In the genomic region with DNA sequence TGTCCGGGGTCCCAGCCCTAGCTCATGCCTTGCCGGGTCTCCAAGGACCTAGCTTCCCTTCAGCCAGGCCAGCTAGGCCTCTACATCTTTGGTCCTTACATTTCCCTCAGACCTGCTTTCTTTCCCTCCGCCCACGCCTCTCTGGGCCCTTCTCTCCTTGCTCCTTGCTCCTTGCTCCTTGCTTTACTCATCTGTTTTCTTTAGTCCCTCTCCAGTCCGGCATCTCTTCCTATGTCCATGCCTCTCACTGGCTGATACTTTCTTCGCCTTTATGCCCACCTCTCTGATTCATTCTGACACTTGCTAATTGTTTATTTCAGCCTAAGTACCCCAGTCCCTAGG, we compare ENCODE assay signal across 17 mouse cellular contexts. TPM values are rescaled to one million over a fixed set of nuclear protein-coding genes. Genes with fewer than 3 reads are reported as not detected.
DNase-seq lines count a peak whose midpoint lies in the region; ATAC-seq lines count a peak whose summit lies in the region.
"Had no signal": no experiment of that assay in that cellular context is flagged by ENCODE, and none has a peak within 500 bp of the region (broad histone marks: within the 10 kb centered on the region; RNA-seq: fewer than 3 reads in every experiment).

No protein-coding gene starts in this region.

- H3K36me3 ChIP-seq in heart, embryonic 13.5 days = no peaks in the 10 kb centered on the region
- no peaks in the 10 kb centered on the region for H3K36me3 ChIP-seq in neural tube, embryonic 12.5 days
- no peaks in the 10 kb centered on the region for H3K36me3 ChIP-seq in hindbrain, embryonic 12.5 days
- H3K36me3 ChIP-seq: hindbrain, embryonic 15.5 days had no signal

- peak overlapping the region; percentile 87 for H3K4me2 ChIP-seq in heart, embryonic 13.5 days
- H3K4me2 ChIP-seq in neural tube, embryonic 12.5 days (replicated peaks) = peak overlapping the region; percentile 74
- H3K4me2 ChIP-seq in hindbrain, embryonic 12.5 days (replicated peaks) = peak overlapping the region; percentile 57; the same call in 1 of the 2 replicates

- peaks cover 34% of the 10 kb centered on the region for H3K4me1 ChIP-seq in heart, embryonic 13.5 days
- peaks cover 28% of the 10 kb centered on the region for H3K4me1 ChIP-seq in neural tube, embryonic 12.5 days
- peaks cover 29% of the 10 kb centered on the region for H3K4me1 ChIP-seq in hindbrain, embryonic 12.5 days

- no peak overlapping the region for H3K4me3 ChIP-seq in heart, embryonic 13.5 days
- no peak overlapping the region for H3K4me3 ChIP-seq in neural tube, embryonic 12.5 days
- H3K4me3 ChIP-seq in hindbrain, embryonic 12.5 days = no peak overlapping the region
- H3K4me3 ChIP-seq: erythroblast, embryonic 14.5 days had no signal

- 21% methylated on average over 6 of the region's 6 CpGs for WGBS in heart, embryonic 13.5 days
- 13% methylated on average over 6 of the region's 6 CpGs for WGBS in neural tube, embryonic 12.5 days
- 6% methylated on average over 6 of the region's 6 CpGs for WGBS in hindbrain, embryonic 12.5 days

- no peak for ATAC-seq in heart, embryonic 13.5 days (ENCODE audit: extremely low read depth, insufficient number of reproducible peaks, low FRiP score, low TSS enrichment)
- ATAC-seq in neural tube, embryonic 12.5 days (ENCODE audit: low FRiP score, low read depth) = no peak
- 0 out of 2 replicates have a peak, but pooled peaks have one; percentile 5 for ATAC-seq in hindbrain, embryonic 12.5 days (ENCODE audit: low FRiP score)
- ATAC-seq: activated CD4-positive, CD25-positive, alpha-beta regulatory T cell, adult 4 months had no signal

- intact Hi-C loops in heart, postnatal 36 days (cut with DNase I) = loop anchor here (5.0 kb wide), 3 partner anchors 54 to 296 kb away; no protein-coding TSS in a partner anchor

- no peak overlapping the region; the same call in 1 of the 2 replicates for H3K9ac ChIP-seq in heart, embryonic 13.5 days
- no peak overlapping the region for H3K9ac ChIP-seq in neural tube, embryonic 12.5 days
- no peak overlapping the region for H3K9ac ChIP-seq in hindbrain, embryonic 12.5 days
- H3K9ac ChIP-seq: hindbrain, embryonic 15.5 days; lung, embryonic 14.5 days had no signal

- DNase-seq in heart, postnatal 36 days = no peak
- DNase-seq in neural tube, embryonic 10.5 days (ENCODE audit: extremely low spot score, low spot score) = no peak
- DNase-seq in lung, postnatal 36 days = no peak
- no peak for DNase-seq in layer of hippocampus, adult 9-11 months
- DNase-seq: cerebellum, adult 9-11 months; gastrocnemius, postnatal 25 days; lung, embryonic 14.5 days; thymus, postnatal 36 days had no signal

- no peak overlapping the region for H3K27ac ChIP-seq in heart, embryonic 13.5 days (replicated peaks)
- no peak overlapping the region for H3K27ac ChIP-seq in neural tube, embryonic 12.5 days
- H3K27ac ChIP-seq in hindbrain, embryonic 12.5 days = no peak overlapping the region
- H3K27ac ChIP-seq: hindbrain, embryonic 15.5 days had no signal

- no peaks in the 10 kb centered on the region for H3K9me3 ChIP-seq in heart, embryonic 13.5 days
- no peaks in the 10 kb centered on the region for H3K9me3 ChIP-seq in neural tube, embryonic 12.5 days
- H3K9me3 ChIP-seq in hindbrain, embryonic 12.5 days (replicated peaks) = no peaks in the 10 kb centered on the region
- H3K9me3 ChIP-seq: hindbrain, embryonic 15.5 days had no signal

- H3K27me3 ChIP-seq in heart, embryonic 13.5 days (replicated peaks) = peaks cover 100% of the 10 kb centered on the region
- H3K27me3 ChIP-seq in neural tube, embryonic 12.5 days (replicated peaks) = peaks cover 94% of the 10 kb centered on the region
- H3K27me3 ChIP-seq in hindbrain, embryonic 12.5 days = peaks cover 97% of the 10 kb centered on the region

RNA-seq across cellular contexts. Expression of a gene that starts 2.7 kb away (rescaled TPM):
- 14.3 and 17.6 TPM in 2 replicates for polyA plus RNA-seq in heart, embryonic 13.5 days (2015; fragmentation: Nextera tagmentation; extraction: Ambion mirVana)
- 10 to 100 TPM; 17.3 to 20.1 TPM for total RNA-seq in heart, postnatal 36 days (2021)
- polyA plus RNA-seq in neural tube, embryonic 12.5 days (2016; fragmentation: Nextera tagmentation; extraction: Ambion mirVana) = 9.0 and 13.7 TPM in 2 replicates
- polyA plus RNA-seq in hindbrain, embryonic 12.5 days (2016; fragmentation: Nextera tagmentation; extraction: Ambion mirVana) = 29.4 and 43.6 TPM in 2 replicates
- total RNA-seq: CH12.LX had no signal
- polyA plus RNA-seq: activated CD4-positive, CD25-positive, alpha-beta regulatory T cell, adult 4 months had no signal

RNA-seq across cellular contexts. Expression of a gene that starts 31.1 kb away (rescaled TPM):
- not detected in 2 replicates for polyA plus RNA-seq in heart, embryonic 13.5 days (2015; fragmentation: Nextera tagmentation; extraction: Ambion mirVana)
- total RNA-seq in heart, postnatal 36 days (2021) = not detected
- not detected in 2 replicates for polyA plus RNA-seq in neural tube, embryonic 12.5 days (2016; fragmentation: Nextera tagmentation; extraction: Ambion mirVana)
- polyA plus RNA-seq in hindbrain, embryonic 12.5 days (2016; fragmentation: Nextera tagmentation; extraction: Ambion mirVana) = not detected in 2 replicates
- total RNA-seq: CH12.LX; gastrocnemius, postnatal 25 days; left cerebral cortex, postnatal 10 days had no signal
- polyA plus RNA-seq: activated CD4-positive, CD25-positive, alpha-beta regulatory T cell, adult 4 months; brain, embryonic 14.5 days; erythroblast, embryonic 14.5 days; hindbrain, embryonic 15.5 days; lung, embryonic 14.5 days had no signal
